Mouse (Mus musculus) forebrain, embryonic 14.5 days (tissue): ENCODE measurements around the gene Arl10. TPM values are rescaled to one million over a fixed set of nuclear protein-coding genes. Genes with fewer than 3 reads are reported as not detected.

Source experiments
- ATAC-seq: fragments of 200-750 bp; cut with Nextera tagmentation; 2 replicates; pipeline ENCODE4 v1.8.0; 2017; ENCODE audit warnings: mild to moderate bottlenecking, moderate library complexity
- DNase-seq: peaks from one replicate; pipeline ENCODE4 v3.0.0-alpha.2; 2015; ENCODE audit warnings: low spot score
- H3K27ac ChIP-seq: fragments of 300-500 bp; sonication (generic); 2 replicates; pipeline ENCODE4 v1.5.1; 2014; ENCODE audit warnings: low read depth, mild to moderate bottlenecking, control low read depth, low read length, moderate library complexity
- H3K27me3 ChIP-seq: fragments of 300-500 bp; sonication (generic); replicated peaks from 2 replicates; pipeline ENCODE4 v1.6.1; 2014; ENCODE audit warnings: low read length, control low read depth, mixed read lengths; ENCODE audit not compliant: control insufficient read depth, insufficient read depth
- H3K36me3 ChIP-seq: fragments of 300-500 bp; sonication (generic); 2 replicates; pipeline ENCODE4 v1.6.1; 2014; ENCODE audit warnings: low read length, control low read depth; ENCODE audit not compliant: control insufficient read depth, insufficient read depth
- H3K4me1 ChIP-seq: fragments of 300-500 bp; sonication (generic); 2 replicates; pipeline ENCODE4 v1.6.1; 2014; ENCODE audit warnings: antibody characterized with exemption, low read length, control low read depth; ENCODE audit not compliant: control insufficient read depth, insufficient read depth
- H3K4me2 ChIP-seq: fragments of 300-500 bp; sonication (generic); 2 replicates; pipeline ENCODE4 v1.6.1; 2014; ENCODE audit warnings: mild to moderate bottlenecking, control low read depth, low read length
- H3K4me3 ChIP-seq: fragments of 300-500 bp; sonication (generic); 2 replicates; pipeline ENCODE4 v1.5.1; 2014; ENCODE audit warnings: low read depth, low read length, control low read depth
- H3K9ac ChIP-seq: fragments of 300-500 bp; sonication (generic); 2 replicates; pipeline ENCODE4 v1.6.1; 2014; ENCODE audit warnings: mild to moderate bottlenecking, low read length, control low read depth, moderate library complexity
- H3K9me3 ChIP-seq: fragments of 300-500 bp; sonication (generic); replicated peaks from 2 replicates; pipeline ENCODE4 v1.6.1; 2016; ENCODE audit warnings: low read length, control low read depth, mixed read lengths; ENCODE audit not compliant: control insufficient read depth
- WGBS: fragments of 180-500 bp; shearing (Covaris S2); extraction: QIAGEN DNeasy Blood & Tissue Kit; methylation state at CpG from one replicate; pipeline ENCODE4 v1.1.7; 2014; 5-methylcytosine and 5-hydroxymethylcytosine counted together
- polyA plus RNA-seq: library from polyadenylated mRNA; unstranded; fragments of >200 nt; fragmentation: Nextera tagmentation; extraction: Ambion mirVana; gene quantifications from 2 replicates; pipeline ENCODE4 v1.2.1, GENCODE M21; 2014

The Arl10 gene
- polyA plus RNA-seq, 1 experiment from 2014 or later: 57.4 TPM

DNA sequence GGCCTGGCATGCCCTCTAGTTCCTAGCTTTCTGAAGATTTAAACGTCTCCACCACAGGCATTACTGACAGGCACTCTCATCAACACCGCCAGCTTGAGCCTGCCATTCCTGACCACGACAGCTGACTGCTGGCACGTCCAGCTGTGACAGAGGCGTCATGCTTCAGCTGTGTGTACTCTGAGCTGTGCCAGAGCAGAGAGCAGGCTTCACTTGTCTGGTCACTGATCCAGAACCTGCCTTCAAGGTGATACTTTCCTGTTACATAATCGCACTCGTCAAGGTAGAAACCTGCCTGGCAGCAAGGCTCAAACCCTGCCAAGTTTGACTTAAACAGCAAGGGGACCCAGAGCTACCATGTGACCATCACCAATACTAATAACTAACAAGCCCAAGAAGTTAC lies 12.3 kb upstream of the Arl10 start:
- Histone ChIP-seq H3K9me3 (no peaks in the 10 kb centered on the region), H3K4me1 (peaks cover 8% of the 10 kb centered on the region), H3K36me3 (peaks cover 57% of the 10 kb centered on the region), H3K4me3 (no peak overlapping the region), H3K4me2 (no peak overlapping the region), H3K27ac (no peak overlapping the region), H3K27me3 (no peaks in the 10 kb centered on the region), H3K9ac (no peak overlapping the region)
- no peak for ATAC-seq
- 83% methylated on average over 7 of the region's 7 CpGs for WGBS
- no peak for DNase-seq

DNA sequence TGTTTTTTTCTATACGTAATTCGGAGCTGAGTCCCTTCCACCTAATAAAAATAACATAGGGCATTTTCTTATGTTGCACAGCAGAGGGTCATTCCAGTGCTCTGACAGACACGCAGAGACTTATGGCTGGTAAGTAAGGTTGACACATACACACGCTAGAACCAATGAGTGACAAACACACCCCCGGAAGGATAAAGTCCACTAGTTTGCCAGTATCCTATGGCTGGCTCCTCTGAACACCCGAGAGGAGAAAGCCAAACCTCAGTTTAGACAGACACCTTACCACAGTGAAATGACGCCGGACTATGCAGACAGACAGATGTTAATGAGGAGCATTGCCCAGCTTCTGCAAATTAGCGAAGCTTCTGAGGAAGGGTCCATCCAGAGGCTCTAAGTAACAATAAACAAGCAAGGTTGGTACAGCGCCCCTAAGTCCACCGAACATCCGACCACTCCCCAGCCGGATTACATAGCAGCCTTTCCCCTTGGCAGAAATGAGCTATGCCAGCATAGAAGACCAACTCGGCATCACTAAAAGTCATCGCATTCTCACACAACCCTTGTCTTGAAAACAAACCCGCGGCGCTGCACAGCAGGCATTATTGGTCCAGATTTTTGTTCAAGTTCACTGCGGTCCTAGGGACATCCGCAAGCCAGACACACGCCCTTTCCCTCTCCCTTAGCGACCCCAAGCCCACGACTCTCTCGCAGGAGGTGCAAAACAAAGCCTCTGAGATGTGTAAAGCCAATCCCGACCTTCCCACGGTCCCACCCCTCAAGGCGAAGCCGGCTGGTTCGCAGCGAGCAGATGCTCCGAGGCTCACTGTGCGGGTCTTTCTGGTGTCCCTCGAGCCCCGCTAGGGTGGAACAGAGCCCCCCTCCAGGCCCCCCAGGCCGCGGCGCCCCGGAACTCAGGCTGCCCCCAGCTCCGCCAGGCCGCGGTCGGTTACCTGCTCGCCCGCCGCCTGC lies 10.3 kb upstream of the Arl10 start:
- DNase-seq (peak; percentile 44), ATAC-seq (peak; percentile 70)
- no peaks in the 10 kb centered on the region for H3K9me3 ChIP-seq
- H3K9ac ChIP-seq: peak overlapping the region; percentile 93
- H3K36me3 ChIP-seq: peaks cover 37% of the 10 kb centered on the region
- H3K4me1 ChIP-seq: peaks cover 8% of the 10 kb centered on the region
- H3K27ac ChIP-seq: peak overlapping the region; percentile 74
- H3K27me3 ChIP-seq: no peaks in the 10 kb centered on the region
- H3K4me2 ChIP-seq: peak overlapping the region; percentile 86
- WGBS: 13% methylated on average over 42 of the region's 45 CpGs
- peak overlapping the region; percentile 83 for H3K4me3 ChIP-seq

DNA sequence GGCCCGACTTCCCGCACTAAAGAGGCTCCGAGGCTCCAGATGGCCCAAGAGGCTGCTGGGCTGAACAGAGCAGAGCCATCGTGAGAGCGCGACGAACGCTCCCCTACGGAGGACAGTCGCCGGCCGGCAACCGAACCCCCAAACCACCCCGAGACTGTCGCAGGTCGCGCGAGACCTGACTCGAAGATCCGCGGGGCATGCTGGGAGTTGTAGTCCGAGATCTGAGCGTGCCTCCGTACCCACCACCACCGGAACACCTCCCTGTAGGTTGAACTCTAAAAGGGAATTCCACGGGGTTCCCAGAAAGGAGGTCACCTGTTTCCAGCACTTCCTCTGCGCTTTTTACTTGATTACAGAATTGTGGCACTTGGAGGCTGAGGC lies 9.6 kb upstream of the Arl10 start, which contains the start of gene 4833439L19Rik:
Gene 4833439L19Rik (minus strand): TSS at position 235 of the 381 bp plus-strand sequence.
- H3K27ac ChIP-seq: peak within 1 kb of the TSS; percentile 74
- DNase-seq (peak; percentile 99), ATAC-seq (peak; percentile 98)
- H3K9ac ChIP-seq: peak within 1 kb of the TSS; percentile 93
- no peaks in the 10 kb centered on the region for H3K9me3 ChIP-seq
- peak within 1 kb of the TSS; percentile 83 for H3K4me3 ChIP-seq
- H3K27me3 ChIP-seq: no peaks in the 10 kb centered on the region
- under 1% methylated on average over 27 of the region's 27 CpGs for WGBS
- peaks cover 8% of the 10 kb centered on the region for H3K4me1 ChIP-seq
- peak within 1 kb of the TSS; percentile 86 for H3K4me2 ChIP-seq
- peaks cover 30% of the 10 kb centered on the region for H3K36me3 ChIP-seq

DNA sequence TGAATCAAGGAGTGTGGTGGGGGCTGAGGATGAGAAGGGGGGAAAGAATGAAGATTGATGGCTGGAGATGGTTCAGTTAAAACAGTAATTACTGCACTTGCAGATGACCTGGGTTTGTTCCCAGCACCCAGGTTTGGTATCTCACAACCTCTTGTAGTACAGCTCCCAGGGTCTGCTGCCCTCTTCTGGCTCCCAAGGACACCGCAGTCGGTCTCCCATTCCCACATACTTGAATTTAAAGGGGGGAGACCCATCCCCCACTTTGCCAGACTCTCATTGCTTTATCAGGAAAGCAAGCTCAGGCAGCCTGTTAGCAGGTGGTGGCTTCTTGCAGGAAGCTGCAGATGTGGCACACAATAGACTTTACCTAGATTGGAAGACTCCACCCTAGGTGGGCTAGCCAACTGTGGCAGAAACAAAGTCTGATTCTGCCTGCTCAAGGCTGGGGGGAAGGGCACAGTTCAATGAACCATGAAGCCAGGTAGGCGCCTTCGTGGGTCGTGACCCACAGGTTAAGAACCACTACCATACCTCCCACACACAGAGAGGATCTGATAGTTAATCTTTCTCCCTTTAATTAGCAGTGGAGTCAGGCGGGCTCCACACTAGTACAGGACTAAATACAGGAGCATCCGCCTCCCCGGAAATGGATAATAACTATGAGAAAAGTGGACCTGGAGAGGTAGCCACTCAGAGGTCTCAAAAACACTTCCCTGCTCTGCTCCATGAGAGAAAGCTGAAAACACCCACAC lies 9.0 kb upstream of the Arl10 start:
- Histone ChIP-seq H3K27me3 (no peaks in the 10 kb centered on the region), H3K9me3 (no peaks in the 10 kb centered on the region), H3K4me2 (peak overlapping the region; percentile 86), H3K4me3 (peak overlapping the region; percentile 83), H3K36me3 (peaks cover 24% of the 10 kb centered on the region), H3K27ac (no peak overlapping the region), H3K4me1 (peaks cover 8% of the 10 kb centered on the region), H3K9ac (0 out of 2 replicates have a peak overlapping the region, but pooled peaks have one; percentile 93)
- WGBS: 32% methylated on average over 8 of the region's 8 CpGs
- DNase-seq: peak; percentile 62
- peak; percentile 42 for ATAC-seq

DNA sequence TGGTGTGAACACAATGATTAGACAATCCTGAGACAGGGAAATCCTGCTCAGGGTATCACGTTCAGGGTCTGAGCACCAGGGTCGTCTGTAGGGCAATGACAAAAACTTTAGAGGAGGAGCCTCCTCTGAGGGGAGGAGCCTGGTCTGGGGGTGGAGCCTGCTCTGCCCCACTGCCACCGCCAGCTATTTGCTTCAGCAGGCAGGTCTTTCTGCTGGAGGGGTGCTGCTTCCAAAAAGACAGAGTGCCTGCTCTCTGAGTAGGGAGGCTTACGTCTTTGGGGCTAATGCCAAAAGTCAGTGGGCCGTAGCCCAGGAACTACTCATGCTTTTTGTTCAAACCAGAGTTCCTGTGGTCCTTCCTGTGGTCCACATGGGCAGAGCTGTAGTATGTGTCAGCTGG lies 6.4 kb upstream of the Arl10 start:
- ATAC-seq: no peak
- 34% methylated on average over 5 of the region's 5 CpGs for WGBS

DNA sequence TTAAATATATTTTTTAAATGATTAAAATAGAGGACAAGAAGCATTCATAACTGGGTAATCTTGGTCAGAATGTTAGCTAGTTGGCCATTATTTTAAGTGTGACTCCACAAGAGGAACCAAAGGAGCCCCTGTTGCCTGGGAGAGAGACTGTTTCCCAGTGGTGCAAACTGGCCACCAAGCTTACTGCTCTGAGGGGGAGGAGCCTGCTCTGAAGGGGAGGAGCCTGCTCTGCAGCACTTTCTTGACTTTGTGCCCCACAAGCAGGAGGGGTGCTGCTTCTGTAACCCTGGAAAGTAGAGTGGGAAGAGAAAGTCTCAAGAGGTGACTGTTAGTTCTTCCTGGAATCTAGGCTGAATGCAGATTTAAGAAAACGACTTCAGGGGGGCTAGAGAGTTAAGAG lies 5.5 kb upstream of the Arl10 start:
- no peaks in the 10 kb centered on the region for H3K9me3 ChIP-seq
- H3K4me2 ChIP-seq: no peak overlapping the region
- WGBS: 39% methylated on average over 1 of the region's 1 CpGs
- ATAC-seq: no peak
- H3K4me1 ChIP-seq: peaks cover 1% of the 10 kb centered on the region
- H3K36me3 ChIP-seq: no peaks in the 10 kb centered on the region
- H3K4me3 ChIP-seq: no peak overlapping the region
- H3K9ac ChIP-seq: no peak overlapping the region
- H3K27me3 ChIP-seq: no peaks in the 10 kb centered on the region
- DNase-seq: no peak
- no peak overlapping the region for H3K27ac ChIP-seq

More for the DNA sequence above, 6.4 kb upstream of the Arl10 start:
- DNase-seq: no peak
- Histone ChIP-seq H3K9me3 (no peaks in the 10 kb centered on the region), H3K27ac (no peak overlapping the region), H3K36me3 (no peaks in the 10 kb centered on the region), H3K4me1 (peaks cover 8% of the 10 kb centered on the region), H3K9ac (no peak overlapping the region), H3K4me2 (no peak overlapping the region), H3K4me3 (no peak overlapping the region), H3K27me3 (no peaks in the 10 kb centered on the region)

DNA sequence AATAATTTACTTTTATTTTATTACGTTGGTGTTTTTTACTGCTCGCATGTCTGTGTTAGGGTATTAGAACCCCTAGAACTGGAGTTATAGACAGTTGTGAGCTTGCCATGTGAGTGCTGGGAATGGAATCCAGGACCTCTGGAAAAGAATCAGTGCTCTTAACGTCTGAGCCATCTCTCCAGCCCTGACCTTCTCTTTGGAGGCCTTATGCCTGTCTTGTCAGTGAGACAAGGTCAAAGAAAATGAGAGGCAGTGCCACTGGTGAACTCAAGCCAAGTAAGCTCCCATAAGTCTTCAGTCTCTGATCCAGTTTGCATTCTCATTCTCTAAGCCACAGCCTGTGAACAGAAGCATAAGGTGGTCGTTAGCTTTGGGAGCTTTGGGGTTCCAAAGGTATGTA lies 4.1 kb upstream of the Arl10 start:
- Histone ChIP-seq H3K9me3 (no peaks in the 10 kb centered on the region), H3K9ac (no peak overlapping the region), H3K4me1 (peaks cover 6% of the 10 kb centered on the region), H3K4me2 (no peak overlapping the region), H3K36me3 (no peaks in the 10 kb centered on the region), H3K27me3 (no peaks in the 10 kb centered on the region), H3K27ac (no peak overlapping the region), H3K4me3 (no peak overlapping the region)
- 78% methylated on average over 4 of the region's 4 CpGs for WGBS
- DNase-seq (no peak), ATAC-seq (no peak)

DNA sequence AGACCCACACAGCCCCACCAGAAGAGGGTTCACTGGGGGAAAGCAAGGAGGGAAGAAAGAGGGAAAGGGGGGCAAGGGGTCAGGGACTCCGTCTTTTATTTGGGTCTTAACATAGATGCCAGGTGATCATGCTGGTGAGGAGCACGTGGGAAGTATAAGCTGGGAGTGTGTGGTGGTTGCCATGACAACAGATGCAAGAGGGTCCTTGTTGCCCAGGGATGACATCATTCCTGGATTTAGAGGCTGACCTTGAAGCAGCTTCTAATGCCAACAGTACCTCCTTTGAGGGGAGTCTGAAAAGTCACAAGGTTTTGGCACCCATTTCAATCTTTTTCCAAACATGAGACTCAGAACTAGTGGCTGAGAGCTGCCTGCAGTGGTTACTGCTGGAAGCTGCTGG lies 3.2 kb upstream of the Arl10 start:
- WGBS: 8% methylated on average over 2 of the region's 2 CpGs
- H3K4me1 ChIP-seq: peaks cover 13% of the 10 kb centered on the region
- no peaks in the 10 kb centered on the region for H3K9me3 ChIP-seq
- H3K36me3 ChIP-seq: no peaks in the 10 kb centered on the region
- H3K9ac ChIP-seq: no peak overlapping the region
- no peak overlapping the region for H3K27ac ChIP-seq
- H3K4me3 ChIP-seq: no peak overlapping the region
- H3K4me2 ChIP-seq: no peak overlapping the region
- no peaks in the 10 kb centered on the region for H3K27me3 ChIP-seq
- no peak for ATAC-seq
- DNase-seq: peak; percentile 39
